Mouse (Mus musculus): ENCODE data around the gene Rsf1. TPM values are rescaled to one million over a fixed set of nuclear protein-coding genes. Genes with fewer than 3 reads are reported as not detected.

Rsf1 gene
- polyA plus RNA-seq, 1 experiment from 2014 or later: 34.9 TPM

GRCm38 (mm10) chr7:97707123-97707522, 127.4 kb downstream of the Rsf1 start:
- H3K4me2 ChIP-seq: no peak overlapping the region
- no peaks in the 10 kb centered on the region for H3K27me3 ChIP-seq
- WGBS: 91% methylated on average over 4 of the region's 4 CpGs
- H3K4me3 ChIP-seq: no peak overlapping the region
- no peak for ATAC-seq (ENCODE audit: insufficient number of reproducible peaks, insufficient read depth, low FRiP score, low TSS enrichment, low read depth)
- no peak overlapping the region for H3K27ac ChIP-seq
- no peaks in the 10 kb centered on the region for H3K9me3 ChIP-seq
- H3K4me1 ChIP-seq: no peaks in the 10 kb centered on the region
- peaks cover 26% of the 10 kb centered on the region for H3K36me3 ChIP-seq
- no peak overlapping the region for H3K9ac ChIP-seq

GRCm38 (mm10) chr7:97707809-97708208, 128.1 kb downstream of the Rsf1 start:
- no peak overlapping the region for H3K4me3 ChIP-seq
- H3K36me3 ChIP-seq: peaks cover 32% of the 10 kb centered on the region
- no peaks in the 10 kb centered on the region for H3K4me1 ChIP-seq
- no peak overlapping the region for H3K27ac ChIP-seq
- no peak for ATAC-seq (ENCODE audit: insufficient number of reproducible peaks, insufficient read depth, low FRiP score, low TSS enrichment, low read depth)
- H3K27me3 ChIP-seq: no peaks in the 10 kb centered on the region
- 86% methylated on average over 5 of the region's 5 CpGs for WGBS
- H3K4me2 ChIP-seq: no peak overlapping the region
- H3K9ac ChIP-seq: no peak overlapping the region
- H3K9me3 ChIP-seq: no peaks in the 10 kb centered on the region

- 81% methylated on average over 3 of the region's 3 CpGs for WGBS
- Histone ChIP-seq H3K27ac (no peak overlapping the region), H3K9me3 (no peaks in the 10 kb centered on the region), H3K36me3 (peaks cover 42% of the 10 kb centered on the region), H3K27me3 (no peaks in the 10 kb centered on the region), H3K4me3 (no peak overlapping the region), H3K4me1 (no peaks in the 10 kb centered on the region), H3K9ac (no peak overlapping the region), H3K4me2 (no peak overlapping the region)
- no peak for ATAC-seq (ENCODE audit: insufficient number of reproducible peaks, insufficient read depth, low FRiP score, low TSS enrichment, low read depth)
Observed at GRCm38 (mm10) chr7:97709204-97709603, 129.5 kb downstream of the Rsf1 start.

- Histone ChIP-seq H3K27ac (no peak overlapping the region), H3K9ac (no peak overlapping the region), H3K27me3 (no peaks in the 10 kb centered on the region), H3K4me2 (no peak overlapping the region), H3K36me3 (peaks cover 80% of the 10 kb centered on the region), H3K4me1 (no peaks in the 10 kb centered on the region), H3K9me3 (peaks cover 7% of the 10 kb centered on the region; the same call in 1 of the 2 replicates), H3K4me3 (no peak overlapping the region)
- no peak for ATAC-seq (ENCODE audit: insufficient number of reproducible peaks, insufficient read depth, low FRiP score, low TSS enrichment, low read depth)
- 92% methylated on average over 5 of the region's 5 CpGs for WGBS
Observed at GRCm38 (mm10) chr7:97714651-97715050, 135.0 kb downstream of the Rsf1 start.

- Histone ChIP-seq H3K9me3 (peaks cover 7% of the 10 kb centered on the region; the same call in 1 of the 2 replicates), H3K4me3 (no peak overlapping the region), H3K4me1 (no peaks in the 10 kb centered on the region), H3K36me3 (peaks cover 84% of the 10 kb centered on the region), H3K4me2 (no peak overlapping the region), H3K27me3 (no peaks in the 10 kb centered on the region), H3K9ac (no peak overlapping the region), H3K27ac (no peak overlapping the region)
- 96% methylated on average over 1 of the region's 1 CpGs for WGBS
- ATAC-seq (ENCODE audit: insufficient number of reproducible peaks, insufficient read depth, low FRiP score, low TSS enrichment, low read depth): no peak
Observed at GRCm38 (mm10) chr7:97717326-97717725, 137.6 kb downstream of the Rsf1 start.

- ATAC-seq (ENCODE audit: insufficient number of reproducible peaks, insufficient read depth, low FRiP score, low TSS enrichment, low read depth): no peak
Observed at GRCm38 (mm10) chr7:97719078-97719477, 139.4 kb downstream of the Rsf1 start.

GRCm38 (mm10) chr7:97720109-97720508, 140.4 kb downstream of the Rsf1 start:
- Histone ChIP-seq H3K4me2 (no peak overlapping the region), H3K9me3 (peaks cover under 1% of the 10 kb centered on the region; the same call in 1 of the 2 replicates), H3K4me1 (no peaks in the 10 kb centered on the region), H3K36me3 (peaks cover 67% of the 10 kb centered on the region), H3K4me3 (no peak overlapping the region), H3K27ac (no peak overlapping the region), H3K27me3 (no peaks in the 10 kb centered on the region), H3K9ac (no peak overlapping the region)
- ATAC-seq (ENCODE audit: insufficient number of reproducible peaks, insufficient read depth, low FRiP score, low TSS enrichment, low read depth): no peak
- WGBS: 81% methylated on average over 5 of the region's 5 CpGs

More at GRCm38 (mm10) chr7:97719078-97719477, 139.4 kb downstream of the Rsf1 start:
- no peak overlapping the region for H3K9ac ChIP-seq
- H3K36me3 ChIP-seq: peaks cover 76% of the 10 kb centered on the region
- H3K27ac ChIP-seq: no peak overlapping the region
- H3K4me3 ChIP-seq: no peak overlapping the region
- H3K27me3 ChIP-seq: no peaks in the 10 kb centered on the region
- no peaks in the 10 kb centered on the region for H3K4me1 ChIP-seq
- H3K9me3 ChIP-seq: peaks cover 7% of the 10 kb centered on the region; the same call in 1 of the 2 replicates
- WGBS: 78% methylated on average over 5 of the region's 5 CpGs
- no peak overlapping the region for H3K4me2 ChIP-seq

- 90% methylated on average over 7 of the region's 7 CpGs for WGBS
Observed at GRCm38 (mm10) chr7:97722278-97722918, 142.7 kb downstream of the Rsf1 start.

GRCm38 (mm10) chr7:97723646-97724538, 144.2 kb downstream of the Rsf1 start:
- Histone ChIP-seq H3K9me3 (no peaks in the 10 kb centered on the region), H3K4me1 (no peaks in the 10 kb centered on the region), H3K36me3 (peaks cover 50% of the 10 kb centered on the region), H3K27ac (no peak overlapping the region), H3K4me2 (no peak overlapping the region), H3K27me3 (no peaks in the 10 kb centered on the region), H3K9ac (no peak overlapping the region), H3K4me3 (no peak overlapping the region)
- 83% methylated on average over 11 of the region's 11 CpGs for WGBS
- no peak for ATAC-seq (ENCODE audit: insufficient number of reproducible peaks, insufficient read depth, low FRiP score, low TSS enrichment, low read depth)

More at GRCm38 (mm10) chr7:97722278-97722918, 142.7 kb downstream of the Rsf1 start:
- Histone ChIP-seq H3K9me3 (no peaks in the 10 kb centered on the region), H3K9ac (no peak overlapping the region), H3K4me3 (no peak overlapping the region), H3K4me1 (no peaks in the 10 kb centered on the region), H3K4me2 (no peak overlapping the region), H3K36me3 (peaks cover 59% of the 10 kb centered on the region), H3K27me3 (no peaks in the 10 kb centered on the region), H3K27ac (no peak overlapping the region)
- ATAC-seq (ENCODE audit: insufficient number of reproducible peaks, insufficient read depth, low FRiP score, low TSS enrichment, low read depth): no peak

GRCm38 (mm10) chr7:97725401-97725800, 145.7 kb downstream of the Rsf1 start:
- Histone ChIP-seq H3K4me3 (no peak overlapping the region), H3K9ac (no peak overlapping the region), H3K4me1 (no peaks in the 10 kb centered on the region), H3K27ac (no peak overlapping the region), H3K9me3 (no peaks in the 10 kb centered on the region), H3K4me2 (no peak overlapping the region), H3K36me3 (peaks cover 34% of the 10 kb centered on the region), H3K27me3 (no peaks in the 10 kb centered on the region)
- ATAC-seq (ENCODE audit: insufficient number of reproducible peaks, insufficient read depth, low FRiP score, low TSS enrichment, low read depth): no peak
- 92% methylated on average over 6 of the region's 6 CpGs for WGBS

- H3K4me3 ChIP-seq: no peak overlapping the region
- no peak overlapping the region for H3K27ac ChIP-seq
- H3K4me1 ChIP-seq: no peaks in the 10 kb centered on the region
- H3K36me3 ChIP-seq: peaks cover 28% of the 10 kb centered on the region
- 89% methylated on average over 7 of the region's 7 CpGs for WGBS
- H3K9me3 ChIP-seq: no peaks in the 10 kb centered on the region
- H3K27me3 ChIP-seq: no peaks in the 10 kb centered on the region
- H3K9ac ChIP-seq: no peak overlapping the region
- ATAC-seq (ENCODE audit: insufficient number of reproducible peaks, insufficient read depth, low FRiP score, low TSS enrichment, low read depth): no peak
- no peak overlapping the region for H3K4me2 ChIP-seq
Observed at GRCm38 (mm10) chr7:97726080-97726479, 146.4 kb downstream of the Rsf1 start.

GRCm38 (mm10) chr7:97726778-97727177, 147.1 kb downstream of the Rsf1 start:
- peaks cover 27% of the 10 kb centered on the region for H3K36me3 ChIP-seq
- no peak overlapping the region for H3K27ac ChIP-seq
- WGBS: 81% methylated on average over 7 of the region's 7 CpGs
- no peaks in the 10 kb centered on the region for H3K9me3 ChIP-seq
- ATAC-seq (ENCODE audit: insufficient number of reproducible peaks, insufficient read depth, low FRiP score, low TSS enrichment, low read depth): no peak
- H3K27me3 ChIP-seq: no peaks in the 10 kb centered on the region
- H3K4me1 ChIP-seq: no peaks in the 10 kb centered on the region
- no peak overlapping the region for H3K4me3 ChIP-seq
- no peak overlapping the region for H3K9ac ChIP-seq
- no peak overlapping the region for H3K4me2 ChIP-seq

All from embryonic facial prominence, embryonic 13.5 days (tissue).